Mouse (Mus musculus) MEL (cell line): ENCODE results near the gene Riox2. TPM values are rescaled to one million over a fixed set of nuclear protein-coding genes. Genes with fewer than 3 reads are reported as not detected.

Source experiments
- DNase-seq: peaks from one replicate; pipeline ENCODE4 v3.0.0; 2011; ENCODE audit warnings: low read depth, low spot score
- H3K27ac ChIP-seq: 2 replicates; pipeline ENCODE4 v1.5.1; 2012; ENCODE audit warnings: low read depth, mild to moderate bottlenecking, control low read depth, low read length, moderate library complexity; ENCODE audit not compliant: control insufficient read depth
- H3K27me3 ChIP-seq, 2 experiments: fragments of 150-350 bp in 1 of 2; sonication (generic) in 1 of 2; 2 replicates each; pipeline ENCODE4 v1.6.1; 2012; ENCODE audit warnings: low read length in 2 of 2, mild to moderate bottlenecking in 2 of 2, improper control_type of control experiment in 1 of 2, moderate library complexity in 1 of 2; ENCODE audit not compliant: insufficient read depth in 2 of 2, control insufficient read depth in 1 of 2
- H3K36me3 ChIP-seq, 2 experiments: 2 replicates each; pipeline ENCODE4 v1.6.1; 2012 to 2014; ENCODE audit warnings: low read length in 2 of 2, improper control_type of control experiment in 1 of 2, inconsistent platforms in 1 of 2, mild to moderate bottlenecking in 1 of 2; ENCODE audit not compliant: insufficient read depth in 2 of 2, control insufficient read depth in 1 of 2
- H3K4me1 ChIP-seq, 2 experiments: fragments of 150-350 bp in 1 of 2; sonication (generic) in 1 of 2; 2 replicates each; pipeline ENCODE4 v1.6.1; 2012; ENCODE audit warnings: low read length in 2 of 2, improper control_type of control experiment in 1 of 2, mild to moderate bottlenecking in 1 of 2; ENCODE audit not compliant: insufficient read depth in 2 of 2, control insufficient read depth in 1 of 2
- H3K4me3 ChIP-seq, 2 experiments: fragments of 150-350 bp in 1 of 2; sonication (generic) in 1 of 2; 2 replicates each; pipeline ENCODE4 v1.5.1; 2012; ENCODE audit warnings: low read depth in 2 of 2, low read length in 2 of 2, mild to moderate bottlenecking in 2 of 2, moderate library complexity in 2 of 2, control low read depth in 1 of 2, improper control_type of control experiment in 1 of 2; ENCODE audit not compliant: control insufficient read depth in 1 of 2, insufficient read depth in 1 of 2
- H3K79me2 ChIP-seq: 2 replicates; pipeline ENCODE4 v1.6.1; 2012; ENCODE audit warnings: mild to moderate bottlenecking, low read length, moderate library complexity; ENCODE audit not compliant: control insufficient read depth, poor library complexity, insufficient read depth
- H3K9ac ChIP-seq: 2 replicates; pipeline ENCODE4 v1.6.1; 2012; ENCODE audit warnings: low read depth, mild to moderate bottlenecking, control low read depth, low read length, moderate library complexity; ENCODE audit not compliant: control insufficient read depth, poor library complexity, severe bottlenecking
- H3K9me3 ChIP-seq: fragments of 150-350 bp; sonication (generic); replicated peaks from 2 replicates; pipeline ENCODE4 v1.6.1; 2012; ENCODE audit warnings: mild to moderate bottlenecking, low read length, improper control_type of control experiment, moderate library complexity; ENCODE audit not compliant: insufficient read depth
- CHD2 ChIP-seq: IDR thresholded peaks from 2 replicates; pipeline ENCODE4 v1.6.1; 2011; ENCODE audit warnings: low read length, improper control_type of control experiment
- CTCF ChIP-seq, 3 experiments: IDR thresholded peaks in 2 of 3; conservative IDR thresholded peaks in 1 of 3; 2 replicates each; pipeline ENCODE4 v1.5.1; 2011 to 2012; ENCODE audit warnings: low read length in 3 of 3, low read depth in 2 of 3, mild to moderate bottlenecking in 2 of 3, improper control_type of control experiment in 1 of 3, inconsistent platforms in 1 of 3, mixed read lengths in 1 of 3, moderate library complexity in 1 of 3; ENCODE audit not compliant: control insufficient read depth in 1 of 3, insufficient read depth in 1 of 3, poor library complexity in 1 of 3, severe bottlenecking in 1 of 3
- E2F4 ChIP-seq: IDR thresholded peaks from 2 replicates; pipeline ENCODE4 v1.6.1; 2011; ENCODE audit warnings: low read depth, low read length, improper control_type of control experiment, borderline replicate concordance
- ELF1 ChIP-seq: IDR thresholded peaks from 2 replicates; pipeline ENCODE4 v1.6.1; 2014; ENCODE audit warnings: low read depth, mild to moderate bottlenecking, inconsistent platforms, low read length, improper control_type of control experiment, moderate library complexity
- EP300 ChIP-seq, 2 experiments: IDR thresholded peaks; 2 replicates each; pipeline ENCODE4 v1.6.1; 2011; ENCODE audit warnings: improper control_type of control experiment in 2 of 2, low read length in 2 of 2, low read depth in 1 of 2, mild to moderate bottlenecking in 1 of 2
- ETS1 ChIP-seq: IDR thresholded peaks from 2 replicates; pipeline ENCODE4 v1.6.1; 2012; ENCODE audit warnings: low read depth, mild to moderate bottlenecking, inconsistent platforms, low read length, improper control_type of control experiment, moderate library complexity
- GATA1 ChIP-seq: IDR thresholded peaks from 2 replicates; pipeline ENCODE4 v1.6.1; 2011; ENCODE audit warnings: low read depth, low read length, improper control_type of control experiment
- HCFC1 ChIP-seq: IDR thresholded peaks from 2 replicates; pipeline ENCODE4 v1.6.1; 2012; ENCODE audit warnings: low read depth, mild to moderate bottlenecking, inconsistent platforms, low read length, improper control_type of control experiment, moderate library complexity
- MAX ChIP-seq: IDR thresholded peaks from 2 replicates; pipeline ENCODE4 v1.6.1; 2011; ENCODE audit warnings: low read length, improper control_type of control experiment
- MAZ ChIP-seq: IDR thresholded peaks from 2 replicates; pipeline ENCODE4 v1.6.1; 2012; ENCODE audit warnings: low read depth, mild to moderate bottlenecking, inconsistent platforms, low read length, improper control_type of control experiment
- MXI1 ChIP-seq: IDR thresholded peaks from 2 replicates; pipeline ENCODE4 v1.6.1; 2011; ENCODE audit warnings: mild to moderate bottlenecking, low read depth, low read length, improper control_type of control experiment
- MYB ChIP-seq: IDR thresholded peaks from 2 replicates; pipeline ENCODE4 v1.6.1; 2011; ENCODE audit warnings: mild to moderate bottlenecking, low read depth, low read length, improper control_type of control experiment
- MYC ChIP-seq: IDR thresholded peaks from 2 replicates; pipeline ENCODE4 v1.6.1; 2011; ENCODE audit warnings: low read depth, mild to moderate bottlenecking, low read length, improper control_type of control experiment, moderate library complexity
- NELFE ChIP-seq: IDR thresholded peaks from 2 replicates; pipeline ENCODE4 v1.6.1; 2011; ENCODE audit warnings: low read depth, low read length, improper control_type of control experiment
- NRF1 ChIP-seq: IDR thresholded peaks from 2 replicates; pipeline ENCODE4 v1.6.1; 2014; ENCODE audit warnings: low read depth, mild to moderate bottlenecking, inconsistent platforms, low read length, improper control_type of control experiment, moderate library complexity; ENCODE audit not compliant: poor library complexity, insufficient read depth, severe bottlenecking
- POLR2A ChIP-seq, 2 experiments: IDR thresholded peaks; 2 replicates each; pipeline ENCODE4 v1.6.1; 2011 to 2012; ENCODE audit warnings: low read length in 2 of 2, mild to moderate bottlenecking in 2 of 2, control low read depth in 1 of 2, improper control_type of control experiment in 1 of 2, low read depth in 1 of 2, moderate library complexity in 1 of 2; ENCODE audit not compliant: control insufficient read depth in 1 of 2, insufficient read depth in 1 of 2, poor library complexity in 1 of 2
- POLR2AphosphoS2 ChIP-seq: IDR thresholded peaks from 2 replicates; pipeline ENCODE4 v1.6.1; 2011; ENCODE audit warnings: low read length, improper control_type of control experiment
- RCOR1 ChIP-seq: IDR thresholded peaks from 2 replicates; pipeline ENCODE4 v1.6.1; 2012; ENCODE audit warnings: low read depth, mild to moderate bottlenecking, inconsistent platforms, low read length, improper control_type of control experiment
- SIN3A ChIP-seq: IDR thresholded peaks from 2 replicates; pipeline ENCODE4 v1.6.1; 2012; ENCODE audit warnings: low read length, improper control_type of control experiment, inconsistent platforms
- UBTF ChIP-seq: IDR thresholded peaks from 2 replicates; pipeline ENCODE4 v1.6.1; 2012; ENCODE audit warnings: low read depth, mild to moderate bottlenecking, inconsistent platforms, low read length, improper control_type of control experiment, moderate library complexity, borderline replicate concordance; ENCODE audit not compliant: insufficient read depth
- ZC3H11A ChIP-seq: IDR thresholded peaks from 2 replicates; pipeline ENCODE4 v1.6.1; 2012; ENCODE audit warnings: low read depth, mild to moderate bottlenecking, inconsistent platforms, low read length, improper control_type of control experiment
- ZKSCAN1 ChIP-seq: IDR thresholded peaks from 2 replicates; pipeline ENCODE4 v1.6.1; 2012; ENCODE audit warnings: low read depth, mild to moderate bottlenecking, inconsistent platforms, low read length, improper control_type of control experiment, moderate library complexity
- ZMIZ1 ChIP-seq: IDR thresholded peaks from 2 replicates; pipeline ENCODE4 v1.6.1; 2012; ENCODE audit warnings: low read depth, mild to moderate bottlenecking, inconsistent platforms, low read length, improper control_type of control experiment, moderate library complexity
- ZNF384 ChIP-seq: IDR thresholded peaks from 2 replicates; pipeline ENCODE4 v1.6.1; 2012; ENCODE audit warnings: low read depth, mild to moderate bottlenecking, inconsistent platforms, low read length, improper control_type of control experiment
- polyA plus RNA-seq, 2 experiments: library from polyadenylated mRNA; stranded (reverse) in 1 of 2; unstranded in 1 of 2; fragments of >175 nt in 1 of 2; fragments of >200 nt in 1 of 2; gene quantifications; 2 replicates each; pipeline versions ENCODE4 v1.2.1 to v1.2.4; 2012; ENCODE audit warnings: low replicate concordance in 2 of 2, low read depth in 1 of 2; ENCODE audit not compliant: insufficient read length in 2 of 2, insufficient read depth in 1 of 2, missing spikeins in 1 of 2
- total RNA-seq: library from RNA; depleted of rRNA; stranded (reverse); fragments of 300-350 nt; gene quantifications from 2 replicates; pipeline ENCODE4 v1.2.3, GENCODE M21; 2012; rRNA removed

Gene Riox2
- 24.1 and 25.8 TPM in 2 replicates for total RNA-seq
- 10 to 100 TPM in 1 of 2 experiments, not detected in 1; 23.4 TPM for polyA plus RNA-seq

GRCm38 (mm10) chr16:59471637-59472278 lies at the start of gene Riox2:
Gene Riox2 (plus strand): TSS chr16:59471775.
- Histone ChIP-seq H3K27me3 (no peaks in the 10 kb centered on the region), H3K27ac (peak within 1 kb of the TSS; percentile 74), H3K79me2 (peaks cover 18% of the 10 kb centered on the region), H3K9ac (peak within 1 kb of the TSS; percentile 98), H3K9me3 (no peaks in the 10 kb centered on the region)
- peak; percentile 87 for DNase-seq
- no peak for TF ChIP-seq UBTF
- TF ChIP-seq SIN3A = peak; percentile 65
- TF ChIP-seq ETS1 = no peak
- peak; percentile 85 to 89 for TF ChIP-seq POLR2A (IDR thresholded peaks at IDR 0.05; ENCODE audit: control insufficient read depth in 1 of 2, insufficient read depth in 1 of 2, low read depth in 1 of 2, low read length in 2 of 2, poor library complexity in 1 of 2)
- TF ChIP-seq RCOR1 = no peak
- peak; percentile 39; the same call in 1 of the 2 replicates for TF ChIP-seq POLR2AphosphoS2
- TF ChIP-seq NELFE = peak; percentile 74
- TF ChIP-seq MAX = peak; percentile 95
- no peak for TF ChIP-seq E2F4
- no peak for TF ChIP-seq ZC3H11A
- no peak for TF ChIP-seq ZMIZ1
- peak; percentile 30; the same call in 1 of the 2 replicates for TF ChIP-seq MAZ
- TF ChIP-seq HCFC1 = peak; percentile 42
- no peak for TF ChIP-seq CHD2
- no peak for TF ChIP-seq GATA1
- TF ChIP-seq ZKSCAN1 = no peak
- peak; percentile 96 for TF ChIP-seq MXI1
- no peak for TF ChIP-seq MYB
- no peak for TF ChIP-seq ZNF384
- peak; percentile 86 for TF ChIP-seq MYC
- TF ChIP-seq EP300 (IDR thresholded peaks at IDR 0.05; ENCODE audit: low read depth in 1 of 2, low read length in 2 of 2) = no peak; a peak in 1 of 4 replicates
- TF ChIP-seq ELF1 = peak; percentile 34; the same call in 1 of the 2 replicates
- no peak for TF ChIP-seq CTCF (IDR thresholded peaks at IDR 0.05 in 2 of 3, conservative IDR thresholded peaks at IDR 0.05 in 1 of 3; ENCODE audit: control insufficient read depth in 1 of 3, insufficient read depth in 1 of 3, low read depth in 2 of 3, low read length in 3 of 3, poor library complexity in 1 of 3, severe bottlenecking in 1 of 3)
- TF ChIP-seq NRF1 = peak; percentile 70
- TF ChIP-seq, all 39 proteins: peak for 11
- Histone ChIP-seq H3K36me3 (peaks cover 0 to 13% of the 10 kb centered on the region in 2 experiments; a peak in 2 of 4 replicates), H3K4me3 (peak within 1 kb of the TSS; percentile 88 to 99), H3K4me1 (no peaks in the 10 kb centered on the region; a peak in 2 of 4 replicates)
